Mouse (Mus musculus): Measurements from ENCODE around the gene Gm1604a. TPM values are rescaled to one million over a fixed set of nuclear protein-coding genes. Genes with fewer than 3 reads are reported as not detected.

Gene Gm1604a
- total RNA-seq, 2 experiments from 2014 or later, result 0.48 to 0.55 TPM

Other genes starting within 250 kb of the Gm1604a start
- 10 to 100 TPM; 63.0 to 68.2 TPM for gene Ezr, start 242.8 kb upstream of the Gm1604a start, total RNA-seq (2021)
- gene Rsph3b, start 76.9 kb upstream of the Gm1604a start, total RNA-seq (2021), result 10 to 100 TPM; 32.8 to 35.7 TPM
- gene Tagap1, start 64.4 kb upstream of the Gm1604a start, total RNA-seq (2021), result 10 to 100 TPM; 22.1 to 23.6 TPM
- 10 to 100 TPM; 44.1 to 62.0 TPM for gene Rnaset2b, start 54.9 kb upstream of the Gm1604a start, total RNA-seq (2021)
- under 1 TPM; 0.19 to 0.25 TPM for gene Gm49721, start 46.7 kb upstream of the Gm1604a start, total RNA-seq (2021)
- 10 to 100 TPM; 29.2 to 30.0 TPM for gene Rps6ka2, start 144.5 kb downstream of the Gm1604a start, total RNA-seq (2021)